Mouse (Mus musculus) CD4-positive helper T cell, adult 2 months (primary cell): ENCODE measurements around the gene Enpp7.

ENCODE experiments used
- DNase-seq: peaks from one replicate; pipeline ENCODE4 v3.0.0-alpha.2; 2012; ENCODE audit warnings: low read depth, missing footprints, low spot score

The Enpp7 gene

GRCm38 (mm10) chr11:118987999-118988398 is at the start of gene Enpp7:
Gene Enpp7, plus strand, starts transcription at chr11:118988188.
- no peak for DNase-seq

DNA sequence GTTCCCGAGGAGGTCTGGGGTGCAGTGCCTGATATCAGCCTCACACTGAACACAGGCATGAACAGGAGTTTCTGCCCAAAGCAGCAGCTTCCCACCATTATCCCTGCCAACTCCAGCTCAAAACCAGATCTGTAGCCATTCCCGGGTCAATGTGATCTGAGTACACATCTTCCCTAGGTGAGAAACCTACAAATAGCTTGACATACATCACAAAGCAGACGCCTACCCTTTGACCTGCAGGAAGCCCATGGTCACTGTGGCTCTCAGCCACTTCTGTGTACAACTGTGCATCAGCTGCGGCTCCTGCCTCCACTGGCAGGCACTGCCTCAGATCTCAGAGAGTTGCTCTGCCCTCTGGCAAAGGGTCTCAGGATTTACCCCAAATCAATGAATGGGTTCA is 48.3 kb upstream of the Enpp7 start:
- DNase-seq: no peak

GRCm38 (mm10) chr11:118940539-118940938 is 47.4 kb upstream of the Enpp7 start:
- no peak for DNase-seq

GRCm38 (mm10) chr11:118941268-118941667 is 46.7 kb upstream of the Enpp7 start:
- no peak for DNase-seq

- no peak for DNase-seq
These were observed 42.1 kb upstream of the Enpp7 start for GRCm38 (mm10) chr11:118945868-118946267.

DNA sequence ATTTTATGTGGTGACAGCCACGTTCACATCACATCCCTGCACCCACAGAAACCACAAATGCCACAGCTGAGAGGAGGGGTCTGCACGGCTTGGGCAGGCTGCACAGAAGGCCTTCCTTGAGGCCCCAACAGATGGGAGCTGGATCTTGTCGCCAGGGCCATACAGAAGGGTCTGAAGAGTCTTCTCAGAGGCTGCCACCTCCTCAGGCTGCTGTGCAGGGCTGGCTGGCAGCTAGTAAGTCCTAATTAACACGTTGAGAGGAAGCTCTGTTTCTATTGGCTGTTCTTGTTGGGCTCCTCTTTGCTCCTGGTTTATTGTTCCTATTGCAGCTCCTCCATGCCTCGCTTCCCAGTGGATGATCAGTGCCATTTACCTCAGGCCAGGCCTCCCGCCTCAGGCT is 33.0 kb upstream of the Enpp7 start:
- DNase-seq: no peak

DNA sequence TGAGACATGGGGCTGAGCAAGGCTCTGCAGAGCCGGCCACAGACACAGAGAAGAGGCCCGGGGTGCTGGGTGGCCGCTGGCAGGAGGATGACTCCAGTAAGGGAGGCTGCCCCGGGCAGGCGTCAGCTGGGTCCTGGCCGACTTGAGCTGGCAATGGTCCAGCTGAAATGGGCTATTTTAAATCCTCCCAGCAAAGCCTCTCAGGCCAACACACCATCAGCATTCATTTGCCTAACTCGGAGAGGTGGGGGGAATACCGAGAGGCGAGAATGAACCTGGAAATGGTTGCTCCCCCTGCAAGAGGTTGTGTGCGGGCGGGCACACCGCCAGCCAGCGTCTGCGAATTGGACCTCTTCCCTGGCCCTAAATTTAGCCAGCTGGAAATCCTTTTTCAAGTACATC is 30.9 kb upstream of the Enpp7 start:
- no peak for DNase-seq

- no peak for DNase-seq
These were observed 27.3 kb upstream of the Enpp7 start for GRCm38 (mm10) chr11:118960649-118961048.

- DNase-seq: no peak
These were observed 25.5 kb upstream of the Enpp7 start for GRCm38 (mm10) chr11:118962478-118962877.

DNA sequence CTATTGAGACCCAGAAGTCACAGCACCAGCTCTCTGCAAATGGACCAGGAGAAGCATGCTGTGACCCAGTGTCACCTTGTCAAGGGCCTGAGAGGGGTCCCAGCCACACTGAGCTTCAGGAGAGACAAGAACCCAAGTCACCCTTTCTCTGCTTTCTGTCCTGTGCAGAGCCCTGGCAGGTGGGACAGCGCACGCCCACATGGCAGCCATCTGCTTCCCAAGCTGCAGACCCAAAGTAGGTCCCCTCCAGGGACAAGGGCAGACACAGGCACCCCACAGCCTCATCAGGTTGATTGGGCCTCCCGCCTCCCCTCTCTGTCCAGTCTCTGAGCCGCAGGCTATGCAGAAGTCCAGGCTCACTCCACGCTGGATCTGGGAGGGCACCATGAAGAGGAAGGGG is 24.1 kb upstream of the Enpp7 start:
- no peak for DNase-seq

GRCm38 (mm10) chr11:118965078-118965477 is 22.9 kb upstream of the Enpp7 start:
- no peak for DNase-seq

DNA sequence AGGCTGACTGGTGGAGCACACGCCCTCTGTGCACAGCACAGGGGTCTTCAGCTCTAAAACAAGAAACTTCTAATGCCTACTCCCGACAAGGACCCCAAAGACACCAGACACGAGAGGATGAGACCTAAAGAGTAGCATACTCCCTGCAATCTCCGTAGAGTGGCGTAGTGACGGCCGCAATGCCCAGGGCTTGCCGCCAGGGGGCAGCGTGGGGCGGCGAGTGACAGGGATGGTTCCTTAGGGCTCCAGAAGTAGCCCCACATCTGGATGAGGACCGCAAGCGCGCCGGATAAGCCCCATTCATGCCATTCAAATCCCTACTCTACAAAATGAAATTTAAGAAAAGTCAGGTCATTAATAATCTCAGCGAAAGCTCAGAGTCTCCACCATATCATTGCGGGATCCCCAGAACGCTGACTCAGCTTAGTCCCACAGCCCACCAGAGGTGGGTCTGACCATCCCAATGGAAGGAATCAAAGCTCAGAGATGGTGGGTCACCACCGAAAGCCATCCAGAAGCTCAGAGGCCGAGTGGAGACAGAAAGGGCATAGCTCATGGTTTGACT is 16.4 kb upstream of the Enpp7 start:
- DNase-seq: peak; percentile 43

DNA sequence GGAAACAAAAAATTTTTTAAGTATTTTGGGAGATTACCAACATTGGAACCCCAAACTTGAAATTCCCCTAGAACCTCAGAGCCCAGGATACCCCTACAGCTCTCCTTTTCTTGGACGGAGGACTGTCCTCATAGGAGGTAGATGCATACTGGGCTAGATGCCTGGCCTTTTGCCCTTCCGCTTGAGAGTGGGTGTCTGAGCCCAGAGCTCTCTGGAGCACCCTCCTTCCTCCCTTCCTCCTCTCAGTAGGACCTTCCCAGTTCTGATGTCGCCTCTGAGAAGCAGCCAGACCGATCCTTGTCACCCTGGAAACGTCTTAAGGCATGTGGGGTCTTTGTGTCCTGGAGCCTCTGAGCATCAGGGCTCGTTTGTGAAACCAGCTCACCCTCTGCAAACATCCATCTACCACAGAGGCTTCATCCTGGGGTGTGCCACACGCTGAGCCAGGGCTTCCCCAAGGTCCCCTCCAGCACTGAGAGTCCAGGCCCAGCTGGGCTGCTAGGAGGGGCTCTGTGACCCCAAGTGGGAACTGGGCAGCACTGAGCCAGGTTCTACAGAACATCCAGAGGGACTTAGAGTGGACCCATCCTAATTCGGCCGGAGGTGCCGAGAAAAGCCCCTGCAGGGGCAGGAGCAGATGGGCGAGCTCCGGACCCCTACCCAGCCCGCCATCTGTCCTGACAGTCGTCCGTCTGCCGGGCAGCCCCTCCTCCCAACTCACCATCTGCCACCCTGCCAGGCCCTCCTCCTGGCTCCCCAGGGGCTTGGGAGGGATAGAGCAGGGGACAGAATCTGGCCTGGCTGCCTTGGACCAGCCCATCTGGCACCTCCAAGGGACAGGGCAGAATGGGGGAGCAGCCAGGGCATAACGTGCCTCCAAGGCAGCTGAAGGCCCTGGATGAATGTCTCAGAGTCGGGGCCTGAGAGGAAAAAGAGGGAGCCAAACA is 15.3 kb upstream of the Enpp7 start:
- no peak for DNase-seq

- DNase-seq: no peak
These were observed 13.6 kb upstream of the Enpp7 start for GRCm38 (mm10) chr11:118974340-118974739.

GRCm38 (mm10) chr11:118975427-118975826 is 12.6 kb upstream of the Enpp7 start:
- DNase-seq: peak; percentile 63

DNA sequence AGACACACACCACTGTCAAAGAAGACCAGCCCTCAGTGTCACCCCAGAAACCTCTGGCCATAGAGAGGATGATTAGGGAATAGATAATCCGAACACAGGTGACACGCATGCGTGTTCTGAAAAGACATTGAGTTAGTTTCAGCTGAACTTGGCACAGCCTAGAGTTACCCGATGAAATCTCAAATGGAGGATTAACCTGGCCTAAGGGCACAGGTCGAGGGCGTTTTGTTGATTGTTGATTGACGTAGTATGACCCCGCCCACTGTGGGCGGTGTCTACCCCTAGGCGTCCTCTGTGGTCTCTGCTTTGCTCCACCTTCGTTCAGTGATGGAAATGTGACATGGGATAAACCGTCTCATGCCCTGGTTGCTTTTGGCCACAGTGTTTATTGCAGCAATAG is 12.1 kb upstream of the Enpp7 start:
- DNase-seq: peak; percentile 87

DNA sequence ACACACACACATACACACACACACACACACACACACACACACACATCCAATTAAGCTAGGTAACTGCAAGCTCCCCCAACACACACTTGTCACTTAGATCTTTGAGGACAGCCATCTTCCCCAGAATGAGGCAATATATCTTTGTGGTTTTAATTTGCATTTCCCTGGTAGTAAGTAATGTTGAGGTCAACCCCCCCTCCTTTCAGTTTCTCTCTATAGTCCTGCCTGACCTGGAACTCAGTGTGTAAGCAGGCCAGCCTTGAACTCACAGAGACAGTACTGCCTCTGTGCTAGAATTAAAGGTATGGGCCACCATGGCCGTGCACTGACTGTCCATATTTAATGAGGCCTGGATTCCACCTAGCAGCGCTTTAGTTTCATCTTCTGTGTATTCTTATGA is 7.6 kb upstream of the Enpp7 start:
- peak; percentile 71 for DNase-seq

- peak; percentile 32 for DNase-seq
These were observed 6.8 kb upstream of the Enpp7 start for GRCm38 (mm10) chr11:118981012-118981776.

DNA sequence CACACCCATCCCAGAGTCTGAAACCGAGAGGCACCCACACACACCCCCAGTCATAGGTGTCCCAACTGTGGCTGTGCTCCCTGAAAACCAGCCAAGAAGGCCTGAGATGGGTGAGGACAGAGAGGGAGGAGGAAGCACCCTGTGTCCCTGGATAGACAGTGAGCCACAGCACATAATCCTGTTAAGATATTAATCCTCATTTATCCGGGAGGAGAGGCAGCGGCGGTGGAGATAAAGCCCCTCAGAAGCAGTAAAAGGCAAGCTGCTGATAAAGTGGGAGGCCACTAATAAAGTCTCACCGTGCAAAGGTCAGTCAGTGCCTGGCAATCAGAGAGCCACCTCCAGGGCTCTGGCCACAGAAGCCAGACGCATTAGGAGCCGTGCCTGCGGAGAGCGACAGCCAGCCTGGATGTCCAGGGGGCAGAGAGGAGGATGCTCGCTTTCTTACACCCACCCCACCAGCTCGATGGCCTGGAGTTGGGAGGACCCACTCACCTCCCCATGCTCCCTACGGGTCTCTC is 5.3 kb upstream of the Enpp7 start:
- no peak for DNase-seq

DNA sequence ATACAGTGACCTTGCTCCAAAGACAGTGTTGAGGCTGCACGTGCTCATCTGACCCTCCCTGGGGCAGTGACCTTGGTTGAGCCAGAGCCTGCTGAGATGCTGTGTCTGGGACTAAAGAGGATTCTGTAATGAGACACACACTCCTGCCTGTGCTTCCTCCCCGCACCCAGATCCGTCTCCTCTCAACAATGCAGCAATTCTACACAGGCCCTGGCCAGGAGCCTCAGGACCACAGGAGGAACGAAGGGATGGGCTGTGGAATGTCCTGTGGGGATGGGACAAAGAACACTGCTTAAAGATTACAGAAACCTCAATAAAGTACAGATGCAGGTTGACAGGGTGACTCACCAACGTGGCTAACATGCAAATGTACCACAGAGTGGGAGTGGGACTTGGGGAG is 2.4 kb upstream of the Enpp7 start:
- DNase-seq: no peak

- peak; percentile 85 for DNase-seq
These were observed 4.8 kb downstream of the Enpp7 start for GRCm38 (mm10) chr11:118992781-118993180.

GRCm38 (mm10) chr11:118995448-118995847 is 7.5 kb downstream of the Enpp7 start:
- DNase-seq: no peak
